Mouse (Mus musculus) small intestine, adult 2 months (tissue): ENCODE measurements around the gene Slc10a1.

Experiments used
- CTCF ChIP-seq: fragments of 200-500 bp; IDR thresholded peaks from 2 replicates; pipeline ENCODE4 v1.5.1; 2012; ENCODE audit warnings: low read depth, mild to moderate bottlenecking, control low read depth, inconsistent platforms, low read length, moderate library complexity, mixed read lengths; ENCODE audit not compliant: insufficient replicate concordance, insufficient read length; ENCODE audit errors: extremely low read depth
- POLR2A ChIP-seq: fragments of 200-500 bp; IDR thresholded peaks from 2 replicates; pipeline ENCODE4 v1.6.1; 2012; ENCODE audit warnings: low read depth, mild to moderate bottlenecking, control low read depth, inconsistent platforms, low read length, moderate library complexity

DNA sequence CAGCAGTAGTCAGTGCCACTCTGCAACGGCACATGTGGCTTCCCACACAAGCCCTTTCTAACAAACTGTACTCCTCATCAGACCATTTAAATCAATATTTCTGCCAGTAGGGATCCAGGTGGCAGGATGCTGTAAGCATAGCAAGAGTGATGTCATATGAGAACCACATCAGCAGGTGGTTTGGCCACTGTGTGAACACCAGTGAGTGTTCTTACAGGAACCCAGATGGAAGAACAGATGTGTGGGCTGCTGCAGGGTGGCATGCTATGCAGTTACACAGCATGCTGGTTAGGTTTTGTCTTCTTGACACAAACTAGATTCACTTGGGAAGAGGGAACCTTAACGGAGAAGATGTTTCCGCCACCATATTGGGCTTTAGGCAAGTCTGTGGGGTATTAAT is 26.6 kb downstream of the Slc10a1 start:
- no peak for TF ChIP-seq POLR2A
- TF ChIP-seq CTCF: no peak
